ENCODE assay signal across 19 mouse cellular contexts in genomic region chr13:97363214-97363613, GRCm38 (mm10).
"Had no signal": no experiment of that assay in that cellular context is flagged by ENCODE, and none has a peak within 500 bp of the region (broad histone marks: within the 10 kb centered on the region; RNA-seq: fewer than 3 reads in every experiment).

No protein-coding gene starts in this region.

- H3K36me3 ChIP-seq: limb, embryonic 12.5 days; limb, embryonic 15.5 days; midbrain, embryonic 12.5 days; neural tube, embryonic 13.5 days had no signal

- H3K9me3 ChIP-seq: limb, embryonic 12.5 days; limb, embryonic 15.5 days; midbrain, embryonic 12.5 days; neural tube, embryonic 13.5 days had no signal

- DNase-seq: kidney, postnatal 14 days; kidney, postnatal 4 days; left cerebral cortex, postnatal 4 days; liver, postnatal 0 days; lung, postnatal 10 days; lung, postnatal 4 days; retina, postnatal 1 day; right cerebral cortex, postnatal 25 days; spleen, adult 18-20 months; thymus, postnatal 25 days had no signal

- H3K27ac ChIP-seq: limb, embryonic 12.5 days; limb, embryonic 15.5 days; liver, embryonic 14.5 days; midbrain, embryonic 12.5 days; neural tube, embryonic 13.5 days had no signal

- H3K4me3 ChIP-seq: limb, embryonic 12.5 days; limb, embryonic 15.5 days; midbrain, embryonic 12.5 days; myocyte; neural tube, embryonic 13.5 days had no signal

- H3K9ac ChIP-seq: limb, embryonic 12.5 days; limb, embryonic 15.5 days; liver, embryonic 14.5 days; liver, postnatal 0 days; lung, embryonic 14.5 days; midbrain, embryonic 12.5 days; neural tube, embryonic 13.5 days had no signal

- H3K4me2 ChIP-seq: limb, embryonic 12.5 days; limb, embryonic 15.5 days; liver, embryonic 11.5 days; lung, embryonic 14.5 days; midbrain, embryonic 12.5 days; neural tube, embryonic 13.5 days had no signal

- H3K27me3 ChIP-seq: limb, embryonic 15.5 days; neural tube, embryonic 13.5 days had no signal

- ATAC-seq: liver, postnatal 0 days; midbrain, embryonic 16.5 days had no signal
